Mouse (Mus musculus) liver, embryonic 14.5 days (tissue): Measurements from ENCODE around the gene Kcng4. TPM values are rescaled to one million over a fixed set of nuclear protein-coding genes. Genes with fewer than 3 reads are reported as not detected.

Experiments
- ATAC-seq: fragments of 200-750 bp; cut with Nextera tagmentation; 2 replicates; pipeline ENCODE4 v1.8.0; 2017; ENCODE audit warnings: moderate number of reproducible peaks, mild to moderate bottlenecking, moderate library complexity; ENCODE audit not compliant: insufficient read depth
- DNase-seq, 3 experiments: peaks; one replicate each; pipeline ENCODE4 v3.0.0-alpha.2; 2012 to 2013; ENCODE audit warnings: low read depth in 3 of 3, low spot score in 3 of 3
- H3K27ac ChIP-seq: fragments of 300-500 bp; sonication (generic); 2 replicates; pipeline ENCODE4 v1.5.1; 2014; ENCODE audit warnings: moderate library complexity, mild to moderate bottlenecking, control low read depth, inconsistent platforms
- H3K27me3 ChIP-seq: fragments of 300-500 bp; sonication (generic); 2 replicates; pipeline ENCODE4 v1.6.1; 2014; ENCODE audit warnings: mild to moderate bottlenecking, low read length, moderate library complexity; ENCODE audit not compliant: control insufficient read depth, insufficient read depth
- H3K36me3 ChIP-seq: fragments of 300-500 bp; sonication (generic); replicated peaks from 2 replicates; pipeline ENCODE4 v1.6.1; 2014; ENCODE audit warnings: low read depth; ENCODE audit not compliant: control insufficient read depth, insufficient read depth
- H3K4me1 ChIP-seq, 2 experiments: fragments of 200-500 bp in 1 of 2; fragments of 300-500 bp in 1 of 2; sonication (generic) in 1 of 2; replicated peaks; 2 replicates each; pipeline ENCODE4 v1.6.1; 2012 to 2014; ENCODE audit warnings: antibody characterized with exemption in 1 of 2, inconsistent platforms in 1 of 2, low read length in 1 of 2; ENCODE audit not compliant: control insufficient read depth in 2 of 2, insufficient read depth in 2 of 2
- H3K4me2 ChIP-seq: fragments of 300-500 bp; sonication (generic); 2 replicates; pipeline ENCODE4 v1.6.1; 2014; ENCODE audit warnings: low read depth, mild to moderate bottlenecking, control low read depth, moderate library complexity
- H3K4me3 ChIP-seq, 2 experiments: fragments of 200-500 bp in 1 of 2; fragments of 300-500 bp in 1 of 2; sonication (generic) in 1 of 2; 2 replicates each; pipeline ENCODE4 v1.5.1; 2012 to 2014; ENCODE audit warnings: low read depth in 2 of 2, low read length in 2 of 2, mild to moderate bottlenecking in 2 of 2, control low read depth in 1 of 2, inconsistent platforms in 1 of 2, moderate library complexity in 1 of 2; ENCODE audit not compliant: insufficient read depth in 1 of 2
- H3K9ac ChIP-seq: fragments of 300-500 bp; sonication (generic); replicated peaks from 2 replicates; pipeline ENCODE4 v1.6.1; 2014; ENCODE audit warnings: mild to moderate bottlenecking, control low read depth, moderate library complexity
- H3K9me3 ChIP-seq: fragments of 300-500 bp; sonication (generic); 2 replicates; pipeline ENCODE4 v1.6.1; 2016; ENCODE audit warnings: low read length, mixed read lengths; ENCODE audit not compliant: control insufficient read depth
- CTCF ChIP-seq: IDR thresholded peaks from 2 replicates; pipeline ENCODE4 v1.5.1; 2016; ENCODE audit warnings: antibody characterized with exemption, low read depth, control low read depth
- EP300 ChIP-seq: IDR thresholded peaks from 2 replicates; pipeline ENCODE4 v1.6.1; 2016; ENCODE audit warnings: antibody characterized with exemption, low read depth
- WGBS: fragments of 180-500 bp; shearing (Covaris S2); extraction: QIAGEN DNeasy Blood & Tissue Kit; methylation state at CpG from one replicate; pipeline ENCODE4 v1.1.7; 2014; ENCODE audit not compliant: insufficient replicate concordance; 5-methylcytosine and 5-hydroxymethylcytosine counted together
- polyA plus RNA-seq, 2 experiments: library from polyadenylated mRNA; depleted of rRNA in 1 of 2; stranded (reverse) in 1 of 2; unstranded in 1 of 2; fragments of >200 nt; fragmentation: Nextera tagmentation in 1 of 2; extraction: Ambion mirVana in 1 of 2; gene quantifications; 2 replicates each; pipeline versions ENCODE4 v1.2.1 to v1.2.3; 2012 to 2014

The Kcng4 gene
- polyA plus RNA-seq, 2 experiments = not detected

DNA sequence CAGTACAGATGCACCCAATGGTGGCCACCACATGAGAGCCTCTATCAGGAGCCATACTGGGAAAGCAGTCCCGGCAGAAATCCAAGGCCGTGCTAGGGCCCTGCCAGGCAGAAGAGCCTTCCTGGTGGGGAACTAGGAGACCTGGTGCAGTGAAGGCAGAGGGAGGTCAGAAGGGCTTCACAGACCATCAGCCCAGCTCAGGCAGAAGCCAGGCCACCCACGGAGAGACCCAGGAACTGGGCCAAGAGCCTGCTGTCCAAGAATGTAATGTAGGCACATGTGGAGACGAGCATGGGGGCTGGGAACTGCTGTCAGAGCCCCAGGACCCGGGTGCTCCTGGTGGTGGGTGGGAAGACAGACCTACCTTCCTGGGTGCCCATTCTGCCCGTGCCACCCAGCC lies 29.8 kb upstream of the Kcng4 start:
- 54% methylated on average over 6 of the region's 6 CpGs for WGBS

DNA sequence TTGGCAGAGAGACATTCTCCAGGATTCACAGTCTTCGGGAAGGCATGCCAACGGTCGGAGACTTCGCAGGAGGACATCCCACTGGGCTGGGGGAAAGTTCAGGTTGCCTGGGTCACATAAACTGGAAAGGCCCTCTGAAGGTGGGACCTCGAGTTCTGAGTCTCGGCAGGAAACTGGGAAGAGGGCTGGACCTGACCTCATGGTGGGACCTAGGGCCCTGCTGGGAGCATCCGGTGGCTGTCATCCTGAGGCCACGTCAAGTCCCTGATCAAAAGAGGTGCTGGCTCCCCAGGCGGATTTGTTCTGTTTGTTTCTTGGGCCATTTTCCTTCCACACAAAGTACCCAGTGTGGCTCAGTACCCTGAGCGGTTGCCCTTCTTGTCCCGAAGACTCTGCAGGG lies 28.0 kb upstream of the Kcng4 start:
- no peak overlapping the region for H3K9ac ChIP-seq
- no peak for TF ChIP-seq CTCF
- no peak for TF ChIP-seq EP300
- H3K27ac ChIP-seq = no peak overlapping the region
- no peak for DNase-seq
- no peak for ATAC-seq
- H3K27me3 ChIP-seq = no peaks in the 10 kb centered on the region
- no peak overlapping the region for H3K4me3 ChIP-seq
- no peaks in the 10 kb centered on the region for H3K9me3 ChIP-seq
- H3K36me3 ChIP-seq = no peaks in the 10 kb centered on the region
- 56% methylated on average over 11 of the region's 11 CpGs for WGBS
- H3K4me1 ChIP-seq = no peaks in the 10 kb centered on the region; a peak in 1 of 4 replicates
- H3K4me2 ChIP-seq = no peak overlapping the region

More for the DNA sequence above, 29.8 kb upstream of the Kcng4 start:
- Histone ChIP-seq H3K27me3 (no peaks in the 10 kb centered on the region), H3K9me3 (no peaks in the 10 kb centered on the region), H3K27ac (no peak overlapping the region), H3K36me3 (no peaks in the 10 kb centered on the region), H3K4me1 (no peaks in the 10 kb centered on the region; a peak in 2 of 4 replicates), H3K4me2 (no peak overlapping the region), H3K9ac (no peak overlapping the region), H3K4me3 (no peak overlapping the region)
- TF ChIP-seq CTCF = no peak
- TF ChIP-seq EP300 = no peak
- DNase-seq (no peak), ATAC-seq (no peak)

DNA sequence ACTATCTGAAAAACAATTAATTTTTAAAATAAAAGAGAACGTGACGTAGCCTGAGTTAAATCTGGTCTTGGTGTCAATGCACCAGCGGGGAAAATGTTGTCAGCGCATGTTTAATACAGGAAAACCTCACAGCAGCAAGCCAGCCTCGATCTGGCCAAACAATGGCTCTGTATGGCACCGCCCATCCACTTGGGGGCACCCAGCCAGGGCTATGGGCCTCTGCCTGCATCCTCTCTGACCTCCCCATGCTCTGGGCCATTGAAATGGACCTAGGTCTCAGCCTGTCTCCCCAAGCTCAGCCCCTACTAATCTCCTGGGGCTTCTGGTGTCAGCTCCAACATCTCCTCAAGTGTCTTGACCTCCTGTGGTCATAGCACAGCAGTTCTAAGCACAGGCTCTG lies 26.4 kb upstream of the Kcng4 start:
- H3K27me3 ChIP-seq = no peaks in the 10 kb centered on the region
- H3K27ac ChIP-seq = no peak overlapping the region
- no peaks in the 10 kb centered on the region for H3K36me3 ChIP-seq
- H3K9ac ChIP-seq = no peak overlapping the region
- H3K4me3 ChIP-seq = no peak overlapping the region
- no peaks in the 10 kb centered on the region for H3K9me3 ChIP-seq
- DNase-seq = no peak
- H3K4me1 ChIP-seq = no peaks in the 10 kb centered on the region; a peak in 1 of 4 replicates
- 56% methylated on average over 6 of the region's 6 CpGs for WGBS
- no peak overlapping the region for H3K4me2 ChIP-seq
- TF ChIP-seq EP300 = no peak
- no peak for TF ChIP-seq CTCF
- ATAC-seq = no peak

DNA sequence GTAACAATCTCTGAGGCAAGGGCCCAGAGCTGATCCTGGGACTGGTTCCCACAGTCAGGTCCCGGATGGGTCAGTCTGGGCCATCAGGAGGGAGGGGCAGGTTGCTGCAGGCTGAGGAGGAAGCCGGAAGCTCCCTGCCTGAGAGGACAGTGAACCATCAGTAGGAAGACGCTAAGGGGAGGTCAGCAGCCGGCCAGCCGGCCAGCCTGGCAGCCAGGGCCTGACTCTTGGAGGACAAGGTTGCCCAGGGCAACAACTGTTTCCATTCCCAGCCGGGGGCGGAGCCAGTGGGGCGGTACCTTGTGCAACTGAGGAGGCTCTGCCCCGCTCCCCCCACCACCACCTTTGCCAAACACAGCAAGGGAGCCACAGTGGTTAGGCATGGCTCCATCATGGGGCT lies 25.6 kb upstream of the Kcng4 start:
- DNase-seq (no peak), ATAC-seq (no peak)
- Histone ChIP-seq H3K4me1 (no peaks in the 10 kb centered on the region; a peak in 1 of 4 replicates), H3K4me3 (no peak overlapping the region), H3K27ac (no peak overlapping the region), H3K36me3 (no peaks in the 10 kb centered on the region), H3K9me3 (no peaks in the 10 kb centered on the region), H3K4me2 (no peak overlapping the region), H3K9ac (no peak overlapping the region), H3K27me3 (no peaks in the 10 kb centered on the region)
- TF ChIP-seq EP300 (no peak), CTCF (no peak)
- 29% methylated on average over 9 of the region's 9 CpGs for WGBS

DNA sequence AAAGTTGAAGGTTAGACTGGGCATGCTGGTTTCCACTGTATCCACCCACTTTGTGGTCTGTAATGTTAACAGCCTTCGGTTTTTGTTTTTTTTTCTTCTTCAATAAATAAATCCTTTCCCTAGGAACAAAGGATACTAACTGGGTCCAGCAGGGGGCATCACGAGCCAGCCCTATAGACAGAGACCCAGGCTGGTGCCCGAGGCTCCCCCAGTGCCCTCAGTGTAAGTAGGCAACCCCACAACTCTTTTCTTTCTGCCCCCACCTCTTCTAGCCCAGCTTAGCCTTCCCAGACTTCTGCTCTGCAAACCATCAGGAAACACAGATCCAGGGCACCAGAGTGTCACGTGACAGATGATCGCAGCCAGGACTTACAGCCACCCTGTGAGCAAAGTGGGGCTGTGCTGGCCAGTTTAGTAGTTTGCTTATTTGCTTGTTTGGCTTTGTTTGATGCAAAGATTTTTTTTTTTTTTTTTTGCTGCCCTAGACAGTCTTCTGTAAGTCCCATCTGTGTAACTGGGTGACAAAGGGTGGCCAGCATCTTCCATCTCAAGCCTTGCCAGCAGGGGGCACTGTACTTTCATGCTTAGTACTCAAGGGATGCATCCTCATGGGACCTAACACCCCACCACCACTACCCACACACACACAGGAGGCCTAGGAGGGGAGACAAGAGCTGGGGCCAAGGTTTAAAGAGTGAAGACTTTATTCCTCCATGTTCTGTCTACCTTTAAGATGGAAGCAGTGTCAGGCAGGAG lies 21.4 kb upstream of the Kcng4 start:
- no peak overlapping the region for H3K27ac ChIP-seq
- H3K36me3 ChIP-seq = no peaks in the 10 kb centered on the region
- no peak for ATAC-seq
- no peaks in the 10 kb centered on the region for H3K9me3 ChIP-seq
- TF ChIP-seq CTCF (peak; percentile 70), EP300 (no peak)
- no peak overlapping the region for H3K9ac ChIP-seq
- DNase-seq = no peak
- H3K4me3 ChIP-seq = no peak overlapping the region
- H3K27me3 ChIP-seq = no peaks in the 10 kb centered on the region
- H3K4me2 ChIP-seq = no peak overlapping the region
- 44% methylated on average over 5 of the region's 5 CpGs for WGBS
- H3K4me1 ChIP-seq = no peaks in the 10 kb centered on the region; a peak in 1 of 4 replicates
